Mouse (Mus musculus): ENCODE data around the gene Hbp1. TPM values are rescaled to one million over a fixed set of nuclear protein-coding genes. Genes with fewer than 3 reads are reported as not detected.

The Hbp1 gene
- total RNA-seq, 2 experiments from 2014 or later: 46.8 to 52.9 TPM

- ATAC-seq (replicated peaks; ENCODE audit: poor library complexity): peak; percentile 50
Measured at GRCm38 (mm10) chr12:31955843-31956242, 5.5 kb upstream of the Hbp1 start.

GRCm38 (mm10) chr12:31950659-31951031 lies 310 bp upstream of the Hbp1 start:
- no peak for ATAC-seq (replicated peaks; ENCODE audit: poor library complexity)

DNA sequence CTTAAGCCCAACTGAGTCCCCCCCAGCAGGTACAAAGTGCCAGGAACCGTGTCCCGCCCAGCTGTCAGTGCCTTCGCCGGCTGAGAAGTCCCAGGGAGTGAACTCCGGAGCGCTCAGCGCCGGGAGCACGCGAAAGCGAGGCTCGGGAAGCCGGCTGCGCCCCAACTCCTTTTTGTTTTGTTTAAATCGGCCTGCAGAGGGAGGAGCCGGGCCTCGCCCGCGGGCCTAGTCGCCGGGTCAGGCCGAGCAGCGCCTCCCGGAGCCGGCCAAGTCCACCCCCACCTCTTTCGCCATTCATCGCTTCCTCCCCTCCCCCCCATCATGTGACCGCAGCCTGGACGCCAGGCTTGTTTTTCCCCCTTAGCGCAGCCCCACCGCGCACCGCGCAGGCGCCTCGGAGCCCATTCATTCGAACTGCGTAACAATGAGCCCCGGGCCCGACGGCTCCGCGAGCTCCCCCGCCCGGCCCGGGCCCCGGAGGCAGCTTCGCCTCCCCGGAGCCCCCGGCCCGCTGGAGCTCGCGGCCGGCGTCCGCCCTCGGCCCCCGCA lies 1.1 kb downstream of the Hbp1 start:
- peak; percentile 53 for ATAC-seq (replicated peaks; ENCODE audit: poor library complexity)

DNA sequence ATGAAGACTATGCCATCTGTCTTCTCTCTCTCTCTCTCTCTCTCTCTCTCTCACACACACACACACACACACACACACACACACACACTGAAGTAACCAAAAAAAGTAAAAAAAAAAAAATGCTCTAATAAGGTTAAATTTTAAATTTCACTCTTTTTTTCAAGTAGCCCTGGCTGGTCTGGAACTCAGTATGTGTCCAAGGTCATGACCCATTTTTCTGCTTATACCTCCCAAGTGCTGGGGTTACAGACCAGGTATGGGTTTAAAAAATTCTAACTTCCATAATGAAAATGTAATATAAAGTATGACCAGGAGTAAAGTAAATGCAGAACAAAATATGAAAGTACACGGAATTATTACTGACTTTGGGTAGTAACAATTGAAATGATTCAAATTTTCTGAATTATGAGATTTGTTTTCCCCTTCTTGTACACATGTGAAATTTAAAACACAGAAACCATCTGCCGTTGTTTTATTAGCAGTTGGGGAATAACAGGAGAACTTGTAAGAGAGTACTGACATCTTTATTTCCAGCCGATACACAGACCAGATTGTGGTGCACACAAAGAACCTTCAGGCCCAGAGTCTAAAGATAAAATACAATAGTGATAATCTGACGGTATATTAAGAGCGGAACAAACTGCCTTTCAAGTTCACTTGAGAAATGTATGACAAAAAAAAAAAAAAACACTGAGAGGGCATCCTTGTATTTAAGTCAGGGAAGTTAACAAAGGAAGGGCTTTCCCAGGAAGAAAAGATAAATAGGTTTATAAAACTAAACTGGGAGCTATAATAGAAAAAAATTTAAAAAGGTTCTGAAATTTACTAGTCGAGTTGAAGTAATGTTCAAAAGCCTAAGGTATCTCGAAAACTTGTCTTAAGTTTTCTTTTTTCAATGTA lies 2.0 kb downstream of the Hbp1 start:
- no peak for ATAC-seq (replicated peaks; ENCODE audit: poor library complexity)

DNA sequence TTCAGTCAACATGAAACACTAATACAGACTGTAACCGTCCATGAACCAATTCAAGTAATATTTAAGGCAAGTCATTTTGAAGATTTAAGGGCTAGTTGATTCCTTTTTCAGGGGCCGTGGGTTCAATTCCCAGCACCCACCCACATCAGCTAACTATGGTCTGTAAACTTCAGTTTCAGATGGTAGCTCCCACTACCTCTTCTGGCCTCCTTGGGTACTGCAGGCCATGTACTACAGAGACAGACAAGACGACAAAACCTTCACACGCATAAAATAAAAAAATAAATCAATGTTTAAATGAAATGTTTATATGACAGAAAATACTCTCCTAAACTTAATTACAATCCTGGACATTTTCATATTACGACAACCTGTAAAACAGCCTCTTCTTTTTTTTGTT lies 2.9 kb downstream of the Hbp1 start:
- ATAC-seq (replicated peaks; ENCODE audit: poor library complexity): no peak

DNA sequence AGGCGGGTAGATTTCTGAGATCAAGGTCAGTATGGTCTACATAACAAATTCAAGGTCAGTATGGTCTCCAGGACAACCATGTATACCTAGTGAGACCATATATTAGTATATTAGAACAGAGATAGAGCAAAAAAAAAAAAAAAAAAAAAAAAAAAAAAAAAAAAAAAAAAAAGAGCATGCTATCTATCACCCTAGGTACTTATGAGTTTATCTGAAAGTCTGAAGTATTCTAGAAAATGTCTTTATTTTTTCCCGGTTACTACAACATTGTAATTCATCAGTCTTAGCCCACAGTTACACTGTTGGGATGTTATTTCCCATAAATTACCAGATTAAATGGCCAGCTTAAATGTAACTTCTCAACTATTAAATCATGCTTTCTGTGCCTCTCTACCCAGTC lies 5.9 kb downstream of the Hbp1 start:
- no peak for ATAC-seq (replicated peaks; ENCODE audit: poor library complexity)

DNA sequence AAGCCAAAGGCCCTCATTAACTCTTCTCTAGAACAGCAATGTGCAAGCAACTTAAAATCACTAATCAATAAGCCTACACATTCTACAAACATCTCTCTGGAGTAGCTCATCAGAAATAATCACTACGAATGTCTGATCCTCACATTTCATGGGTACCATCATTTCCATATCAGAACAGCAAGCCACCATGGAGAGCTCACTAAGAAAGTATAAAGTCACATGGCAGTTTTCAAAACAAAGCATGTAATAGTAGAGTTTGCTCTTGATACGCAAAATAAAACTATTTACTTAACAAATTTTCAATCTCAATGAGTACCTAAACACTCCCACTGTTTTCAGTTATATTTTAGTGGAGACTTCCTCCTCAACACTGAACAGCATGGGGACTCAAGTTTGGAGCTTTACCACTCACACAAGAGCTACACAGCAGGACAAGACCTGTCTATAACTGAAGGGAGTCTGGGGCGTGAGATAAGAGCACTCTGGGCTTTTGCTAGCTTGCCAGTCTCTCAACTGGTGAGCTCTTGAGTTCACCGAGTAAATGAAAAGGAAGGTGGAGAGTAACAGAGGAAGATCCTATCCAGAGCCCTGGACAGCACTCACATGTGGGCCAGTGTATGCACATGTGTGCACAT lies 7.2 kb downstream of the Hbp1 start:
- peak; percentile 89 for ATAC-seq (replicated peaks; ENCODE audit: poor library complexity)

DNA sequence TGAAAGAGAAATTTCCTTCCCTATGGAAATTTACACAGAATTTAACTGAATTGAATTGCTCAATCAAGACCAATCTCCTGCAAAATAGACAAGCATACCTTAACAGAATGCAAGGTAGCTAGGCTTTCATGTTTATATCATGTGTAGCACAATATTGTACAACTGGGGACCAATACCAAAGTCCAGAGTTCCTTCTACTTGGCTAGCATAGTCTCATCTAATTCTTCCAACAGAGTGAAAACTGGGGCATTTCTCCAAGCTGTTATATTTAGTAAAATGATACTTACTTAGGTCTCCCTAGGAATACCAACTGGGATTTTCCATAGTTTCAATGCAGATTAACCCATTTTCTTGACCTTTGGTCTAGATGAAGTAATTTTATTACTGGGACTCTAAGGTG lies 11.3 kb downstream of the Hbp1 start:
- no peak for ATAC-seq (replicated peaks; ENCODE audit: poor library complexity)

- no peak for ATAC-seq (replicated peaks; ENCODE audit: poor library complexity)
Measured at GRCm38 (mm10) chr12:31938391-31938997, 11.8 kb downstream of the Hbp1 start.

GRCm38 (mm10) chr12:31937613-31938012 lies 12.7 kb downstream of the Hbp1 start:
- ATAC-seq (replicated peaks; ENCODE audit: poor library complexity): peak; percentile 48; the same call in 1 of the 2 replicates

- ATAC-seq (replicated peaks; ENCODE audit: poor library complexity): no peak
Measured at GRCm38 (mm10) chr12:31936657-31937300, 13.6 kb downstream of the Hbp1 start.

DNA sequence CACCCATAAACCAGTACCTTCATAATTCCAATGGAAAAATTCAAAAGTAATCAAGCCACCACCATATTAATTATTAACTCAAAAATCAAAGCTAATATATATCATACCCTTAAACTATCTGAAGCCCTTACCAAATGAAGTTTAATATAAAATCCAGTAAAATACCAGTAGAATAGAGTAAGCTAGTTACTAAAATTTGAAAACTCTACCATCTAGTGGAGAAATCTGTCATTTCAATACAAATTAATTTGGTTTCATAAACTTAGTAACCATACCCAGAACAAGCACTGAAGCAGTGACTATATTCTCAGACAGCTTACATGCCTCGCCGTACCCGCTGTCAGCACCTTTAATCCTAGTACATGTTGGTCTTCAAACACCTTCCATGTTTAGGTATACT lies 18.5 kb downstream of the Hbp1 start:
- ATAC-seq (replicated peaks; ENCODE audit: poor library complexity): no peak

DNA sequence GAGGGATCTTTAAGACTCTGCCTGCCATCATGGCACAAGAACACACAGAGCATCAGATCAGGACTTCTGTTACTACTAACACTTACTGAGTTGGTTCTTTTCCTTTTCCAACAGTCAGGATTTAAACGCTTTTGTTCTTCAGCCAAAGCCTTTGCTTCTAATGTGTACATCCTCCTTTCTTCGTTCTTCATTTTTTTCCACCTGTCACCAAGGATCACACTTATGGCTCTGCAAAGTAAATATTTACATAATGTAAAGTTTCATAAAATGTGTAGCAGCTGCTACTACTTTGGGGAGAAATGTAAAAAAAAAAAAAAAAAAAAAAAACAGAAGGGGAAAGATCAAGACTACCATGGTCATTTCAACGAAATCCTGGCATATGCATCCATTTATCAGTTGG lies 21.8 kb downstream of the Hbp1 start:
- ATAC-seq (replicated peaks; ENCODE audit: poor library complexity): no peak

DNA sequence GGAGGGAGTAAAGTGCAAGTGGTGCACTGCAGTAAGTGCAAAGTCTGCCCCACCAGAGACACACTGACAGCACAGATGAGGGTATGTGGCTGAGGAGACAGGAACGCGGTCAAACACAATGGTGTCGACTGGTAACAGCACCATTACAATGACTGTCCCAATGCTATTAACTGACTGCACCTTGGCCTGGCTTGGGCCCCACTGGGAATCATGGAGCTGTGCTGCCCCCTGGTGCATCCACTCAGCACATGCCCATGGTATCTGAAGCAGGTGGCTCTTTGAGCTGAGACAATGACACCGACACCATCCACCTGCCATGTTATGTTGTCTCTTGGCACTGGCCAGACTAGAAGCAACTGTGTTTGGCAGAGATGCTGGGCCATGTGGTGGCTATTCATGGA lies 23.7 kb downstream of the Hbp1 start:
- ATAC-seq (replicated peaks; ENCODE audit: poor library complexity): peak; percentile 95

- ATAC-seq (replicated peaks; ENCODE audit: poor library complexity): no peak
Measured at GRCm38 (mm10) chr12:31925343-31925742, 25.0 kb downstream of the Hbp1 start.

DNA sequence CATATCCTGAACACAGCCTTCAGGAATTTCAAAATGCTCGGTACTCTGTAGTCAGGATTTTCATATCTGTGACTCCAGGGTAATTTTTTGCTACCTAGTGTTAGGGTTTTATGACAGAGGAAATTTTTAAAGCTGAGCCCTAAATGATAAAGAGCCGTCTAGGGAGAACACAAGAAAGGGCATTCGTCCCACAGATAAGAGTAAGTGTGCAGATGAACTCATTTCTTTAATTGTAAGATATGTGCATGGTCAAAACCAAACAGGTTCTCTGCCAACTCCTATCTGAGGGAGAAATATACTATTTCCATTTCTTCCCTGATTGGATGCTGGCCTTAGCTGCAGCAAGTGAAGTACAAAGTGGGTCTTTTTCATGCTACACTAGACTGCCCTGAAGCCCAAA lies 26.2 kb downstream of the Hbp1 start:
- ATAC-seq (replicated peaks; ENCODE audit: poor library complexity): peak; percentile 54

- ATAC-seq (replicated peaks; ENCODE audit: poor library complexity): no peak; the same call in 1 of the 2 replicates
Measured at GRCm38 (mm10) chr12:31920464-31921405, 29.6 kb downstream of the Hbp1 start.

DNA sequence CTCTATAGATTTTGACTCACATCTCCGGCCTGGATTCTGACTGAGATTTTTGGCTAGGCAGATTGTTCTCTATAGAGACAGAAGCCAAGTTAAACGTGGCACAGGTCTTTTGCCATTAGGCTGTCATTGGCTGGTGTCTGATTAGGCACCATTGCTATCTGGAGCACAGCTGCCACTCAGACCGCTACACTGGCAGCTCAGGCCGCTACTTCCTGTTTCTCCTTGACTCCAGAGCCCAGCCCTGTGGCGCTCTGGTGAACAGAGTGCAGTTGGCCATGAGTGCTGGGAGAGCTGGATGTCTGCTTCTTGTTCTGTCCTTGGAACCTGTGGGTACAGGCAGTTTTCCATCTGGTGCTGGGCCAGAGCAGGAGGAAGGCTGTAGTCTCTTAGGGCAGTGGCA lies 33.1 kb downstream of the Hbp1 start:
- peak; percentile 95 for ATAC-seq (replicated peaks; ENCODE audit: poor library complexity)

DNA sequence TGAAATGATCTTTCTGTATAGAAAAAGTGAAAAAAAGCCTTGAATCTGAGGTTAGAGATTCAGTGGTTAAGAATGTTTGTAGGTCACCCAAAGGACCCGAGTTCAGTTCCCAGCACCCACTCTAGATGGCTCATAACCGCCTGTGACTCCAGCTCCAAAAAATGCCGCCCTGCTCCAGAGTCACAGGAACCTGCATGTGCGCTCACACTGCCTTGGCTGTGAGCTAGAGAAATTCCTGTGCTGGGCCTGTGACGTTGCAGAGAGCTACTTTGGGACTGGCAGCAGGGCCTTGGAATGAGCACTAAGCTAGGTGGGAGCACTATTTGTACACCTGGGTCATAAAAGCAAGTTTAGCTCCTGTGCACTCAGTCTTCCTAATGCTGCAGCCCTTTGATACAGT lies 33.6 kb downstream of the Hbp1 start:
- ATAC-seq (replicated peaks; ENCODE audit: poor library complexity): no peak

DNA sequence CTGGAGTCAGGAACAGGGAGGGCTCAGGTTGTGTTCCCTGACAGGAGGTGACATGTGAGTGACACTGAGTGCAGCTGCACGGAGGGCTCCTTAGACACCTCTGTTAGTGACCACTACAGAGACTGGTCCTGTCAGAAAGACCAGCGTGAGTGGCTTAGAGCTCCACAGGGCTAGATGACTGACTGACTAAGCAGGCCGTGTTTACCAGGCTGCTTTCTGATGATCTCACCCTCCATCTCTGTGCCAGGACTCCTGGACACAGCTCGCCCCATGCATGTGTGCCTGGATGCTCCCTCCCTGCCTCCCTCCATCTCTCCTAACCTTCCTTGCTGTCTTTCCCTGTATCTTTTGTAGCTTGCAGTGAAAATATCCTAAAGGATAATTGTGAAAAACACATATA lies 36.7 kb downstream of the Hbp1 start:
- ATAC-seq (replicated peaks; ENCODE audit: poor library complexity): no peak
